Mouse (Mus musculus): ENCODE measurements around the gene Rexo1. TPM values are rescaled to one million over a fixed set of nuclear protein-coding genes. Genes with fewer than 3 reads are reported as not detected.
"Not testable (repeated sequence)": the region's sequence is repeated elsewhere in the genome, so short reads cannot be mapped to it uniquely, and the experiment has no call there.

Rexo1 gene
- total and polyA plus RNA-seq, 3 experiments: 14.3 to 148 (median 62.1) TPM

DNA sequence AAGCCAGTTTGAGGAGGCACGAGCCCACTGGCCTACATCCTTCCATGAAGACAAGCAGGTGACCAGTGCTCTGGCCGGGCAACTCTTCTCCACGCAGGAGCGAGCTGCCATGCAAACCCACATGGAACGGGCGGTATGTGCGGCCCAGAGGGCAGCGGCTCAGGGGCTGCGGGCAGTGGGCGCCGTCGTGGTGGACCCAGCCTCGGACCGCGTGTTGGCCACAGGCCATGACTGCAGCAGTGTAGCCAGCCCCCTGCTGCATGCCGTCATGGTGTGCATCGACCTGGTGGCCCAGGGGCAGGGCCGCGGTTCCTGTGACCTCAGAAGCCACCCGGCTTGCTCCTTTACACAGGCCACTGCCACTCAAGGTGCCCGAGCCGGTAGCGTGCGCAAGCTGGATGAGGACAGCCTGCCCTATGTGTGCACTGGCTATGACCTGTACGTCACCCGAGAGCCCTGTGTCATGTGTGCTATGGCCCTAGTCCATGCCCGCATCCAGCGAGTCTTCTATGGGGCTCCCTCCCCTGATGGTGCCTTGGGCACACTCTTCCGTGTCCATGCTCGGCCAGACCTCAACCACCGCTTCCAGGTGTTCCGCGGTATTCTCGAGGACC, 45.5 kb upstream of the Rexo1 start:
- Histone ChIP-seq H3K4me3 (ENCODE audit: low read depth, low read length) (peak overlapping the region; percentile 53; the same call in 1 of the 2 replicates), H3K4me1 (ENCODE audit: insufficient read depth, low read depth, low read length) (peaks cover 81% of the 10 kb centered on the region), H3K27me3 (ENCODE audit: insufficient read depth, low read length) (no peaks in the 10 kb centered on the region), H3K9me3 (replicated peaks) (no peaks in the 10 kb centered on the region), H3K36me3 (replicated peaks) (peaks cover 80% of the 10 kb centered on the region)
- DNase-seq (ENCODE audit: low spot score): no peak
- TF ChIP-seq POLR2AphosphoS5 (IDR thresholded peaks at IDR 0.05; ENCODE audit: insufficient replicate concordance, low read depth, low read length): no peak
- no peak for TF ChIP-seq GATA1 (IDR thresholded peaks at IDR 0.05; ENCODE audit: borderline replicate concordance, low read length)
- ATAC-seq (ENCODE audit: extremely low read depth, insufficient number of reproducible peaks, low FRiP score, poor library complexity, severe bottlenecking): no peak

DNA sequence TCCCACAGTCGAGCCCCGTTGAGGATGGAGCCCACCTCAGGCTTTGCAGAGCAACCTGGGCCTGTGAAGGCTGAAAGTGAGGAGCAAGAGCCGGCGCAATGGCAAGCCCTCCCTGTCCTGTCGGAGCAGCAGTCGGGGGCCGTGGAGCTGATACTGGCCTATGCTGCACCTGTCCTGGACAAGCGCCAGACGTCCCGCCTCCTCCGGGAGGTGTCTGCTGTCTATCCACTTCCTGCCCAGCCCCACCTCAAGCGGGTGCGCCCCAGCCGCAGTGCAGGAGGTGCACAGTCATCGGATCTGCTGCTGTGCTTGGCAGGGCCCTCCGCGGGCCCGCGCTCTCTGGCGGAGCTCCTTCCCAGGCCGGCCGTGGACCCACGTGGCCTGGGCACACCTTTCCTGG, 44.9 kb upstream of the Rexo1 start:
- H3K4me1 ChIP-seq (ENCODE audit: insufficient read depth, low read depth, low read length): peaks cover 82% of the 10 kb centered on the region
- H3K36me3 ChIP-seq (replicated peaks): peaks cover 74% of the 10 kb centered on the region
- TF ChIP-seq GATA2 (IDR thresholded peaks at IDR 0.05; ENCODE audit: borderline replicate concordance, low read depth, low read length) (no peak), TAL1 (conservative IDR thresholded peaks at IDR 0.05; ENCODE audit: low read depth, low read length) (no peak), GATA1 (IDR thresholded peaks at IDR 0.05; ENCODE audit: borderline replicate concordance, low read length) (no peak), CTCF (IDR thresholded peaks at IDR 0.05; ENCODE audit: low read depth, low read length) (no peak), POLR2AphosphoS5 (IDR thresholded peaks at IDR 0.05; ENCODE audit: insufficient replicate concordance, low read depth, low read length) (no peak)
- H3K9me3 ChIP-seq (replicated peaks): no peaks in the 10 kb centered on the region
- H3K4me3 ChIP-seq (ENCODE audit: low read depth, low read length): peak overlapping the region; percentile 53; the same call in 1 of the 2 replicates
- ATAC-seq (ENCODE audit: extremely low read depth, insufficient number of reproducible peaks, low FRiP score, poor library complexity, severe bottlenecking) (no peak), DNase-seq (ENCODE audit: low spot score) (no peak)
- H3K27me3 ChIP-seq (ENCODE audit: insufficient read depth, low read length): no peaks in the 10 kb centered on the region

DNA sequence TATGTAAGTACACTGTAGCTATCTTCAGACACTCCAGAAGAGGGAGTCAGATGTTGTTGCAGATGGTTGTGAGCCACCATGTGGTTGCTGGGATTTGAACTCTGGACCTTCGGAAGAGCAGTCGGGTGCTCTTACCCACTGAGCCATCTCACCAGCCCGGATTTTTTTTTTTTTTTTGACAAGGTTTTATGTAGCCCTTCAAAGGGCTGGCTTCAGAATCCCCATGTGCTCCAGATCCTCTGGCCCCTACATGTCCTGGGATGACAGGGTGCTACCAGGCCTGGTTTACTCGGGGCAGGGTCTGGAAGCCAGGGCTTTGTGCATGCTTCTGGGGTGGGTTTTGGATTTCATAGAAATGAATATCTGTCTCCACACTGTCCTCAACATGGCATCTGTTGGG, 44.4 kb upstream of the Rexo1 start, which contains the start of gene Gm49322:
Gene Gm49322 (plus strand): TSS at position 301 of the 400 bp plus-strand sequence.
- not testable (repeated sequence) for H3K9me3 ChIP-seq (replicated peaks); H3K27me3 ChIP-seq (ENCODE audit: insufficient read depth, low read length); DNase-seq (ENCODE audit: low spot score); ATAC-seq (ENCODE audit: extremely low read depth, insufficient number of reproducible peaks, low FRiP score, poor library complexity, severe bottlenecking)
- H3K4me3 ChIP-seq (ENCODE audit: low read depth, low read length): peak within 1 kb of the TSS; percentile 96; the same call in 1 of the 2 replicates
- H3K4me1 ChIP-seq (ENCODE audit: insufficient read depth, low read depth, low read length): peaks cover 77% of the 10 kb centered on the region
- peaks cover 68% of the 10 kb centered on the region for H3K36me3 ChIP-seq (replicated peaks)

- no peaks in the 10 kb centered on the region for H3K27me3 ChIP-seq (ENCODE audit: insufficient read depth, low read length)
- H3K4me1 ChIP-seq (ENCODE audit: insufficient read depth, low read depth, low read length): peaks cover 71% of the 10 kb centered on the region
- no peaks in the 10 kb centered on the region for H3K9me3 ChIP-seq (replicated peaks)
- H3K4me3 ChIP-seq (ENCODE audit: low read depth, low read length): peak overlapping the region; percentile 96; the same call in 1 of the 2 replicates
- DNase-seq (ENCODE audit: low spot score) (no peak), ATAC-seq (ENCODE audit: extremely low read depth, insufficient number of reproducible peaks, low FRiP score, poor library complexity, severe bottlenecking) (no peak)
- peaks cover 61% of the 10 kb centered on the region for H3K36me3 ChIP-seq (replicated peaks)
- no peak for TF ChIP-seq GATA2 (IDR thresholded peaks at IDR 0.05; ENCODE audit: borderline replicate concordance, low read depth, low read length)
- no peak for TF ChIP-seq TAL1 (conservative IDR thresholded peaks at IDR 0.05; ENCODE audit: low read depth, low read length)
- TF ChIP-seq POLR2AphosphoS5 (IDR thresholded peaks at IDR 0.05; ENCODE audit: insufficient replicate concordance, low read depth, low read length): no peak
- no peak for TF ChIP-seq CTCF (IDR thresholded peaks at IDR 0.05; ENCODE audit: low read depth, low read length)
- TF ChIP-seq GATA1 (IDR thresholded peaks at IDR 0.05; ENCODE audit: borderline replicate concordance, low read length): no peak
Observed at GRCm38 (mm10) chr10:80604988-80605387, 43.6 kb upstream of the Rexo1 start.

DNA sequence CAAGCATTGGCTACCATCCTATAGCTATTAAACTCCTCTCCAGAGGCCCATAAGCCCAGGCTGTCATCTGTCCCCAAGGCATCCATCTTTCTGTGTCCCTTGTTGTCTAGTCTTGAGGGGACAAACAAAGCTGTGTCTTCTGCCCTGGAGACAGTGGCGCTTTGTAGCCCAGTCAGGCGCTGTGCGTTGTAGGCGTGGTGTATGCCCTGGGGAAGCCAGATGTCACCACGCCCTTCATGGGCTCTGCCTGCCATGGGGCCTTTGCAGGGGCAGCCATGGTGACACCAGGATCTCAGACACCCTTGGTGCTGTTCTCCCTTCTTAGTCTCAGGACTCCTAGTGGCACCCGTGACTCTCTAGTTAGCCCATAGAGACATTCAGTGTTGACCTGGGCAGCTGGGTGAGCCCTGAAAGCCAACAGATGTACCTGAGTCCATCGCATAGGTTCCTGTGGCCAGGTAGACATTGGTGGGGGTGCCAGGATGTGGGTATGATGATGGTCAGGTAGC, 42.7 kb upstream of the Rexo1 start:
- peaks cover 52% of the 10 kb centered on the region for H3K36me3 ChIP-seq (replicated peaks)
- no peaks in the 10 kb centered on the region for H3K9me3 ChIP-seq (replicated peaks)
- no peaks in the 10 kb centered on the region for H3K27me3 ChIP-seq (ENCODE audit: insufficient read depth, low read length)
- ATAC-seq (ENCODE audit: extremely low read depth, insufficient number of reproducible peaks, low FRiP score, poor library complexity, severe bottlenecking): peak; percentile 77
- H3K4me1 ChIP-seq (ENCODE audit: insufficient read depth, low read depth, low read length): peaks cover 66% of the 10 kb centered on the region
- no peak for TF ChIP-seq POLR2AphosphoS5 (IDR thresholded peaks at IDR 0.05; ENCODE audit: insufficient replicate concordance, low read depth, low read length)
- no peak for TF ChIP-seq GATA1 (IDR thresholded peaks at IDR 0.05; ENCODE audit: borderline replicate concordance, low read length)
- no peak for TF ChIP-seq TAL1 (conservative IDR thresholded peaks at IDR 0.05; ENCODE audit: low read depth, low read length)
- no peak for TF ChIP-seq CTCF (IDR thresholded peaks at IDR 0.05; ENCODE audit: low read depth, low read length)
- TF ChIP-seq GATA2 (IDR thresholded peaks at IDR 0.05; ENCODE audit: borderline replicate concordance, low read depth, low read length): no peak
- DNase-seq (ENCODE audit: low spot score): peak; percentile 80
- peak overlapping the region; percentile 96 for H3K4me3 ChIP-seq (ENCODE audit: low read depth, low read length)

- no peaks in the 10 kb centered on the region for H3K9me3 ChIP-seq (replicated peaks)
- DNase-seq (ENCODE audit: low spot score) (no peak), ATAC-seq (ENCODE audit: extremely low read depth, insufficient number of reproducible peaks, low FRiP score, poor library complexity, severe bottlenecking) (no peak)
- TF ChIP-seq GATA2 (IDR thresholded peaks at IDR 0.05; ENCODE audit: borderline replicate concordance, low read depth, low read length) (no peak), CTCF (IDR thresholded peaks at IDR 0.05; ENCODE audit: low read depth, low read length) (no peak)
- peaks cover 45% of the 10 kb centered on the region for H3K36me3 ChIP-seq (replicated peaks)
- peaks cover 66% of the 10 kb centered on the region for H3K4me1 ChIP-seq (ENCODE audit: insufficient read depth, low read depth, low read length)
- H3K27me3 ChIP-seq (ENCODE audit: insufficient read depth, low read length): no peaks in the 10 kb centered on the region
- peak overlapping the region; percentile 96 for H3K4me3 ChIP-seq (ENCODE audit: low read depth, low read length)
Observed at GRCm38 (mm10) chr10:80603364-80603763, 42.0 kb upstream of the Rexo1 start.

Measured in G1E (cell line).